In the genomic region with DNA sequence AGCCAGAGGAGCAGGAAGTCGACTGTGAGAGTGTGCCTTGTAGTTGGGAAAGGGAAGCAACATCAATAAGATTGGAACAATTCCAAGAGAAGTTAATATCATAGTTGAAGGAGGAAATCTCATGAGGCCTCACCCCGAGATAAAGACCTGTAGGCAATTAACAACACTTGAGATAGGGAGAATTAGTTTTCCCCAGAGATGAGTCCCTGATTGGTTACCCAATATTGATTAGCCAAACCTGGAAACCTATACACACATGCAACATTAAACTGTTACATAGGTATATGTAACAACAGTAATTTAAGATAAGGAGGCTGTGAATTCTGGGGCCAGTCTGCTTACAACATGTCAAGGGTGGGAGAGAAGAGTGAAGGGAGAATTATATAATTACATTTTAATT, we compare ENCODE assay signal across 29 mouse cellular contexts.
"Had no signal": no experiment of that assay in that cellular context is flagged by ENCODE, and none has a peak within 500 bp of the region (broad histone marks: within the 10 kb centered on the region; RNA-seq: fewer than 3 reads in every experiment).

No protein-coding gene starts in this region.

- DNase-seq: cerebellum, adult 2 months; cerebellum, adult 8-10 months; cerebellum, adult 9-10 months; cerebellum, adult 9-11 months; cerebellum, postnatal 10 days; cerebellum, postnatal 14 days; cerebellum, postnatal 25 days; cerebellum, postnatal 36 days; embryo, embryonic 11 days; forebrain, postnatal 0 days; gastrocnemius, adult 2 months; gastrocnemius, postnatal 10 days; gastrocnemius, postnatal 14 days; gastrocnemius, postnatal 25 days; gastrocnemius, postnatal 36 days; heart, adult 11 months; heart, adult 18-20 months; heart, adult 2 months had no signal

- H3K4me3 ChIP-seq: embryonic facial prominence, embryonic 10.5 days; embryonic facial prominence, embryonic 12.5 days; embryonic facial prominence, embryonic 13.5 days; embryonic facial prominence, embryonic 15.5 days; erythroblast, embryonic 14.5 days; forebrain, embryonic 10.5 days; forebrain, embryonic 12.5 days; forebrain, embryonic 13.5 days; forebrain, embryonic 15.5 days; gastrocnemius, adult 2 months; heart, adult 2 months had no signal

- H3K9ac ChIP-seq: embryonic facial prominence, embryonic 12.5 days; embryonic facial prominence, embryonic 13.5 days; embryonic facial prominence, embryonic 15.5 days; forebrain, embryonic 12.5 days; forebrain, embryonic 13.5 days; forebrain, embryonic 15.5 days; forebrain, postnatal 0 days had no signal

- H3K4me2 ChIP-seq: embryonic facial prominence, embryonic 12.5 days; embryonic facial prominence, embryonic 13.5 days; embryonic facial prominence, embryonic 15.5 days; forebrain, embryonic 12.5 days; forebrain, embryonic 13.5 days; forebrain, embryonic 15.5 days had no signal

- H3K4me1 ChIP-seq: embryonic facial prominence, embryonic 10.5 days; embryonic facial prominence, embryonic 12.5 days; embryonic facial prominence, embryonic 13.5 days; embryonic facial prominence, embryonic 15.5 days; forebrain, embryonic 10.5 days; forebrain, embryonic 12.5 days; forebrain, embryonic 13.5 days; forebrain, embryonic 15.5 days had no signal

- H3K27me3 ChIP-seq: embryonic facial prominence, embryonic 12.5 days; embryonic facial prominence, embryonic 13.5 days; embryonic facial prominence, embryonic 15.5 days; forebrain, embryonic 12.5 days; forebrain, embryonic 13.5 days; forebrain, embryonic 15.5 days had no signal

- ATAC-seq: forebrain, embryonic 13.5 days; forebrain, embryonic 14.5 days; forebrain, embryonic 15.5 days; forebrain, embryonic 16.5 days; forebrain, postnatal 0 days had no signal

- H3K36me3 ChIP-seq: embryonic facial prominence, embryonic 10.5 days; embryonic facial prominence, embryonic 12.5 days; embryonic facial prominence, embryonic 13.5 days; embryonic facial prominence, embryonic 15.5 days; forebrain, embryonic 10.5 days; forebrain, embryonic 12.5 days; forebrain, embryonic 15.5 days had no signal

- H3K27ac ChIP-seq: embryonic facial prominence, embryonic 10.5 days; embryonic facial prominence, embryonic 12.5 days; embryonic facial prominence, embryonic 13.5 days; embryonic facial prominence, embryonic 15.5 days; forebrain, embryonic 10.5 days; forebrain, embryonic 12.5 days; forebrain, embryonic 13.5 days; forebrain, embryonic 15.5 days; gastrocnemius, adult 2 months; heart, adult 2 months had no signal

- H3K9me3 ChIP-seq: embryonic facial prominence, embryonic 10.5 days; embryonic facial prominence, embryonic 12.5 days; embryonic facial prominence, embryonic 13.5 days; embryonic facial prominence, embryonic 15.5 days; forebrain, embryonic 10.5 days; forebrain, embryonic 12.5 days; forebrain, embryonic 13.5 days; forebrain, embryonic 15.5 days had no signal
